Mouse (Mus musculus) midbrain, embryonic 11.5 days (tissue): ENCODE measurements around the gene Zc3h4. TPM values are rescaled to one million over a fixed set of nuclear protein-coding genes. Genes with fewer than 3 reads are reported as not detected.

Source experiments
- ATAC-seq: fragments of 200-750 bp; cut with Nextera tagmentation; 2 replicates; pipeline ENCODE4 v1.8.0; 2017; ENCODE audit warnings: moderate TSS enrichment, moderate library complexity; ENCODE audit not compliant: low FRiP score
- DNase-seq: peaks from one replicate; pipeline ENCODE4 v3.0.0; 2015; ENCODE audit warnings: low spot score; ENCODE audit errors: missing footprints
- H3K27ac ChIP-seq: fragments of 300-500 bp; sonication (generic); 2 replicates; pipeline ENCODE4 v1.5.1; 2014; ENCODE audit warnings: low read depth, low read length
- H3K27me3 ChIP-seq: fragments of 300-500 bp; sonication (generic); 2 replicates; pipeline ENCODE4 v1.6.1; 2014; ENCODE audit warnings: mild to moderate bottlenecking, low read length, moderate library complexity, mixed read lengths; ENCODE audit not compliant: control insufficient read depth, insufficient read depth
- H3K36me3 ChIP-seq: fragments of 300-500 bp; sonication (generic); 2 replicates; pipeline ENCODE4 v1.6.1; 2014; ENCODE audit warnings: mild to moderate bottlenecking, low read length, moderate library complexity, mixed read lengths; ENCODE audit not compliant: control insufficient read depth, insufficient read depth
- H3K4me1 ChIP-seq: fragments of 300-500 bp; sonication (generic); 2 replicates; pipeline ENCODE4 v1.6.1; 2014; ENCODE audit warnings: low read length; ENCODE audit not compliant: control insufficient read depth, insufficient read depth
- H3K4me2 ChIP-seq: fragments of 300-500 bp; sonication (generic); 2 replicates; pipeline ENCODE4 v1.6.1; 2014; ENCODE audit warnings: mild to moderate bottlenecking, moderate library complexity
- H3K4me3 ChIP-seq: fragments of 300-500 bp; sonication (generic); 2 replicates; pipeline ENCODE4 v1.5.1; 2014; ENCODE audit warnings: low read depth, low read length
- H3K9ac ChIP-seq: fragments of 300-500 bp; sonication (generic); 2 replicates; pipeline ENCODE4 v1.6.1; 2014; ENCODE audit warnings: low read length
- H3K9me3 ChIP-seq: fragments of 300-500 bp; sonication (generic); 2 replicates; pipeline ENCODE4 v1.6.1; 2016; ENCODE audit warnings: low read length; ENCODE audit not compliant: control insufficient read depth
- WGBS: fragments of 180-500 bp; shearing (Covaris S2); extraction: QIAGEN DNeasy Blood & Tissue Kit; methylation state at CpG from one replicate; pipeline ENCODE4 v1.1.7; 2014; 5-methylcytosine and 5-hydroxymethylcytosine counted together
- polyA plus RNA-seq: library from polyadenylated mRNA; unstranded; fragments of >200 nt; fragmentation: Nextera tagmentation; extraction: Ambion mirVana; gene quantifications from 2 replicates; pipeline ENCODE4 v1.2.1, GENCODE M21; 2014

Zc3h4 gene
- polyA plus RNA-seq, 1 experiment from 2014 or later = 15.5 TPM

DNA sequence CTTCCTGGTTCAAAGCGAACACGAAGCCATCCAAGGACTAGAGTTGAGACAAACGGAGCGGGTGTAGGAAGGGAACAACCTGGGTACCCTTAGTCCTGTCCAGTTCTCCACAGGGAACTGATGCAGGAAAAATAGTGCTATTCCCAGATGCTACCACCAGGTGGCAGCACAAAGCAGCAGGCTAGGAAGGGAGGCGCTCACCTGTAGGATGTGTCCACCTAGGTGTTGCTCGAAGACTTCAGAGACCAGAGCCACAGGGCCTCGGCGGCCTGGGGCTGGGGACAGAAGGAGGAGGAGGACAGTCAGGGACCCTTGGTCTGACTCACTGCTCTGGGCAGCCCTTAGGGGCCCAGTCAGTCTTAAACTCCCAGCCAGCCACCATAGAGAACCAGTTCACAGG lies 64.5 kb downstream of the Zc3h4 start:
- Histone ChIP-seq H3K4me1 (peaks cover 3% of the 10 kb centered on the region; the same call in 1 of the 2 replicates), H3K27me3 (no peaks in the 10 kb centered on the region; the same call in 1 of the 2 replicates), H3K9ac (no peak overlapping the region), H3K4me3 (no peak overlapping the region), H3K27ac (no peak overlapping the region), H3K9me3 (no peaks in the 10 kb centered on the region), H3K36me3 (no peaks in the 10 kb centered on the region), H3K4me2 (no peak overlapping the region)
- DNase-seq (peak; percentile 97), ATAC-seq (0 out of 2 replicates have a peak, but pooled peaks have one; percentile 12)
- 11% methylated on average over 8 of the region's 8 CpGs for WGBS

DNA sequence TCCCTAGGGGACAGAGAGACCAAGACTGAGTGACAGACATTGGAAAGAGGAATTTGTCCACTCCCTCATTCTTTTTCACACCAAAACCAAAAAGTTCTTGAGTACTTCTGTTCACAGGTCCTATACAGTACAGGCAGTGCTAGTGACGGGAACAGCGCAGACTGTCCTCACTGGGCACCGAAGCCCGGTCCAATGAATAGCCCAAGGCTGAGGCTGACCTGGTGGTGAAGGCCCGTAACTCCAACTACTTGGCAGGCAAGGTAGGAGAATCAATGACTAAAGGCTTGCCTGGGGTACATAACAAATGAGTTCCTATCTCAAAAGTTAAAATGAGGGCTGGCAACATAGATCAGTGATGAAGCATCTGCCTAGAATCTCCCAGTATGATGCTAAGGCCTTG lies 64.9 kb downstream of the Zc3h4 start:
- 91% methylated on average over 5 of the region's 5 CpGs for WGBS
- no peaks in the 10 kb centered on the region; the same call in 1 of the 2 replicates for H3K27me3 ChIP-seq
- H3K36me3 ChIP-seq = no peaks in the 10 kb centered on the region
- H3K27ac ChIP-seq = no peak overlapping the region
- H3K4me1 ChIP-seq = peaks cover 3% of the 10 kb centered on the region; the same call in 1 of the 2 replicates
- no peak overlapping the region for H3K4me2 ChIP-seq
- ATAC-seq = no peak
- H3K9me3 ChIP-seq = no peaks in the 10 kb centered on the region
- peak; percentile 78 for DNase-seq
- H3K4me3 ChIP-seq = no peak overlapping the region
- H3K9ac ChIP-seq = no peak overlapping the region

DNA sequence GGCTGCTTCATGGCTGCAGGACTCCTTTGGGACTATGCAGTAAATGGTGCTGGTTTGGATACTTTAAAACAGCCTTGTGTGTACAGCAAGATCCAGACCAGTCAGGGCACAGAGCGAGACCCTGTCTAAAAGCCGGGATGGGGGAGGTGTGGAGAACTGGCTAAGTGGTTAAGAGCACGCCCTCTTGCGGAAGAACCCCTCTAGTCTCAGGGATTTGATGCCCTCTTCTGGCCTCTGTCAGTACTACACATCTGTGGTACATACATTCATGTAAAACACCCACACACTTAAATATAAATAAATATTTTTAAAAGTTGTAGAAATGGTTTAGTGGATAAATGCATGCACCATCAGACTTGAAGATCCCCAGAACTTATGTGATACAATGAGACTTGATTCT lies 65.9 kb downstream of the Zc3h4 start:
- Histone ChIP-seq H3K27me3 (peaks cover 2% of the 10 kb centered on the region), H3K4me3 (no peak overlapping the region), H3K36me3 (no peaks in the 10 kb centered on the region), H3K4me1 (peaks cover 3% of the 10 kb centered on the region; the same call in 1 of the 2 replicates), H3K9me3 (no peaks in the 10 kb centered on the region), H3K9ac (no peak overlapping the region), H3K4me2 (no peak overlapping the region), H3K27ac (no peak overlapping the region)
- ATAC-seq = no peak
- WGBS = 72% methylated on average over 4 of the region's 4 CpGs
- peak; percentile 75 for DNase-seq

DNA sequence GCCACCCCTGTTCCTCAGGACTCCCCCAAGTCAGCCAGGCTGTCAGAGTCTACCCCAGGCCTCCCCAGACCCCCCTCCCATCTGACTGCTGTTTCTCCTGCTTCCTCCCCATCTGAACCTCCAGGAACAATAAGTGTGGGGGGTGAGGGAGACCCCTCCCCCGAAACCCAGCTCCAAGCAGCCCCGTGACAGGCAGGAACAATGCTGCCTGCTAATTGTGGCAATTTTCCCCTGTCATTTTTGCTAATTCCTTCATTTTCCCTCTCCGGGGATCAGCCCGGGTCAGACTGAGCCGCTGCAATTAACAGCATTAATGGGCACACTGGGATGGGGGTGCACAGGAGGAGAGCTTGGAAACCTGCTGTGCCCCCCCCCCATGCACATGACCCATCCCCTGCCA lies 67.4 kb downstream of the Zc3h4 start:
- ATAC-seq = no peak
- no peak for DNase-seq
- H3K9ac ChIP-seq = no peak overlapping the region
- H3K36me3 ChIP-seq = no peaks in the 10 kb centered on the region
- WGBS = 29% methylated on average over 5 of the region's 5 CpGs
- no peak overlapping the region for H3K4me2 ChIP-seq
- peaks cover 5% of the 10 kb centered on the region for H3K4me1 ChIP-seq
- no peak overlapping the region for H3K4me3 ChIP-seq
- H3K9me3 ChIP-seq = no peaks in the 10 kb centered on the region
- no peak overlapping the region for H3K27ac ChIP-seq
- H3K27me3 ChIP-seq = peaks cover 15% of the 10 kb centered on the region

DNA sequence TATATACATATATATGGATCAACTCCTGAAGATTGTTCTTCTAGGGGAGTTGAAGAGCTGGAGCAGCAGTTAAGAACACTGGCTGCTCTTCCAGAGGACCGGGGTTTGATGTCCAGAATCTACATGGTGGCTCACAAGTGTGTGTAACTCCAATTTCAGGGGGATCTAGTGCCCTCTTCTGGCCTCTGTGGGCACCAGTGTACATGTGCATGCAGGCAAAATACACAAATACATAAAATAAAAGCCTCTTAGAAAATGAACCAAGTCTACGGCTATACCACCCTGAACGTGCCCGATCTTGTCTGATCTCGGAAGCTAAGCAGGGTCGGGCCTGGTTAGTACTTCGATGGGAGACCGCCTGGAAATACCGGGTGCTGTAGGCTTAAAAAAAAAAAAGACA lies 70.8 kb downstream of the Zc3h4 start:
- H3K4me3 ChIP-seq = no peak overlapping the region
- no peak for ATAC-seq
- no peak overlapping the region for H3K9ac ChIP-seq
- H3K27ac ChIP-seq = no peak overlapping the region
- 44% methylated on average over 9 of the region's 9 CpGs for WGBS
- H3K4me1 ChIP-seq = peaks cover 11% of the 10 kb centered on the region
- DNase-seq = peak; percentile 84
- H3K9me3 ChIP-seq = no peaks in the 10 kb centered on the region
- H3K36me3 ChIP-seq = no peaks in the 10 kb centered on the region
- peaks cover 49% of the 10 kb centered on the region for H3K27me3 ChIP-seq
- no peak overlapping the region for H3K4me2 ChIP-seq

DNA sequence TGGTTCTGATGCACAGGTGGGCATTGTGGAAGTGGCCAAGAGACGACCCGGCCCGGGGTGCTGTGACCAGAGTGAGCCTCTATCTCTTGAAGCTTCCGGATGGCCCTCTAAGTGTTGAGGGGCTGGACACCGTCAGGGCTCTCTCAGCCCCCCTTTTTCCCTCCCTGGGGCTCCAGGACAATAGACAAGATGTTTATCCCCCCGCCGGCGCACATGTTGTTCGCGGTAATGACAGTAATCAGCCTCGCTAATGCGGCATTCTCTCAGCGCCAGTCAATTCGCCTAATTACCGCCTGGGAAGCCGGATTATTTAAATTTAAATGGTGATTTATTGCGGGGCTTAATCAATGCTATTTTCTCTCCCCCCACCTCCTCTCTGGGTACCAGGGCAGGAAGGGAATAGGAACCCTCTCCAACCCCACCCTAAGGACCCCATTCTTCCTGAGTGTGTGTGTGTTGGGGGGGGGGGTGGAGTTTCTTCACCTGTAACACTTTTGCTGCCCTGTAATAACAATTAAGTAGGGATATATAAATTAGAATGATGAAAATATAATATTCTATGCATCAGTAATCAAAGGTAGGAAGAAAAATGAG lies 71.5 kb downstream of the Zc3h4 start:
- Histone ChIP-seq H3K36me3 (no peaks in the 10 kb centered on the region), H3K27ac (no peak overlapping the region), H3K4me2 (no peak overlapping the region), H3K4me1 (peaks cover 12% of the 10 kb centered on the region), H3K9me3 (no peaks in the 10 kb centered on the region), H3K9ac (no peak overlapping the region), H3K27me3 (peaks cover 56% of the 10 kb centered on the region), H3K4me3 (no peak overlapping the region)
- ATAC-seq (no peak), DNase-seq (peak; percentile 84)
- WGBS = 10% methylated on average over 17 of the region's 17 CpGs

DNA sequence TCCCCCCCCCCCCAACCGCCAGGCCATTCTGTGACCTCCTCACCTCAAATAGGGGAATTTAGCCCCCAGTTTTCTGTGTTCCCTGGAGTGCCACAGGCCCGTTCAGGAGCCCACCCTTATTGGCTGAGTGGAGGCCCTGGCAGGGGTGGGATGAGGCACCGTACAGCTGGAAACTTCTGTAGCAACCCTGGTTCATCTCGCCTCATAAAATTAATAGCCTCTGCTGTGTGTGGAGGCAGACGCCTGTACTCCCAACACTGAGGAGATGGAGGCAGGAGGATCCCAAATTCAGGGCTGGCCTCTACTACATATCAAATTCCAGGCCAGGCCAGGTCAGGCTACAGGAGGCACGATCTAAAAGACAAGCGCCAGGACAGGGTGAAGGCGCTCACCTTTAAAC lies 73.1 kb downstream of the Zc3h4 start:
- Histone ChIP-seq H3K27ac (no peak overlapping the region), H3K36me3 (no peaks in the 10 kb centered on the region), H3K9me3 (no peaks in the 10 kb centered on the region), H3K4me1 (peaks cover 9% of the 10 kb centered on the region), H3K4me3 (no peak overlapping the region), H3K27me3 (peaks cover 61% of the 10 kb centered on the region), H3K4me2 (no peak overlapping the region), H3K9ac (no peak overlapping the region)
- WGBS = 64% methylated on average over 8 of the region's 8 CpGs
- DNase-seq = peak; percentile 69
- ATAC-seq = no peak

DNA sequence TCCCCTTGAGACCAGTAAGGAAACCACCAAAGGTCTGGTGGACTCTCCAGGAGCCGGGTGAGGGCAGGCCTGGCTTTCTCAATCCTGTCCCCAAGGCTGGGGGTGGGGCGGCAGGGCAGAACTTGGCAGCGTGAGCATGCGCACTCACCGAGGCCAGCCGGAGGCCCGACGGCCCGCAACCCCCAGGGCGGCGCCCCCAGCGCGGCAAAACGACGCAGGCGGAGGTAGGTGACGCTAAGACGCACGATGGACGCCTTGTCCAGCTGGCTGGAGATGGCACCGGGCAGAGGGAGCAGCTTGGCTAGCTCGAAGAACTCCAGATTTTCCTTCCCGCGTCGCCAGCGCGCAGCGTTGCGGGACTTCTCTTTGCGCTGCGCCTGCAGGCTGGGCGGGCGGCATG lies 73.7 kb downstream of the Zc3h4 start:
- no peaks in the 10 kb centered on the region for H3K9me3 ChIP-seq
- peak overlapping the region; percentile 14; the same call in 1 of the 2 replicates for H3K4me2 ChIP-seq
- H3K9ac ChIP-seq = no peak overlapping the region
- DNase-seq (peak; percentile 84), ATAC-seq (0 out of 2 replicates have a peak, but pooled peaks have one; percentile 7)
- H3K36me3 ChIP-seq = no peaks in the 10 kb centered on the region
- H3K27me3 ChIP-seq = peaks cover 61% of the 10 kb centered on the region
- WGBS = 4% methylated on average over 33 of the region's 33 CpGs
- H3K27ac ChIP-seq = no peak overlapping the region
- peaks cover 9% of the 10 kb centered on the region for H3K4me1 ChIP-seq
- H3K4me3 ChIP-seq = no peak overlapping the region

DNA sequence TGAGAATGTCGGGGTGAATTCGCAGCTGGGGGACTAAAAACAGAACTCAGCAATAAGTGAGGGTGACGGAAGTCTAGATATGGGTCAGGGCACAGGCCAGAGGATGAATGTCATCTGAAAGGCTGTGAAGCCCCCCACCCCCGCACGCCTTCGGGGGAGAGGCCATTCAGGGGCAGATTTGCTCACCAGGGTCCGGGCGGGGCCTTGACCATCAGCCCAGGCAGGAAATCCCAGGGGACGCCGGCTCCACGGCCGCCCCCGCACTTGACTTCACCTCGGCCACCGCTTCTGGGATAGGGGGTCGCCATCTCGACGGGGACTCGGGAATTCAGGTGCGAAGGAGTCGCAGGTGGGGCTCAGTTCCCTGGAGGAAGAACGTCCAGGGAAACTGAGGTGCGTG lies 74.6 kb downstream of the Zc3h4 start:
- Histone ChIP-seq H3K9me3 (no peaks in the 10 kb centered on the region), H3K4me2 (peak overlapping the region; percentile 3; the same call in 1 of the 2 replicates), H3K27me3 (peaks cover 61% of the 10 kb centered on the region), H3K9ac (no peak overlapping the region), H3K27ac (no peak overlapping the region), H3K4me3 (peak overlapping the region; percentile 8; the same call in 1 of the 2 replicates), H3K36me3 (no peaks in the 10 kb centered on the region), H3K4me1 (peaks cover 9% of the 10 kb centered on the region)
- 5% methylated on average over 23 of the region's 23 CpGs for WGBS
- DNase-seq (peak; percentile 81), ATAC-seq (no peak)
